Mouse (Mus musculus) stomach, postnatal 0 days (tissue): Measurements from ENCODE around the gene Zscan5b.
"Not testable (repeated sequence)": the region's sequence is repeated elsewhere in the genome, so short reads cannot be mapped to it uniquely, and the experiment has no call there.

Experiments used
- CTCF ChIP-seq: IDR thresholded peaks from 2 replicates; pipeline ENCODE4 v1.5.1; 2016; ENCODE audit warnings: antibody characterized with exemption, low read depth, mild to moderate bottlenecking, moderate library complexity
- EP300 ChIP-seq: optimal IDR thresholded peaks from 2 replicates; pipeline ENCODE3; 2016; ENCODE audit warnings: antibody characterized with exemption

GRCm38 (mm10) chr7:6174365-6174987 is 47.6 kb upstream of the Zscan5b start:
- TF ChIP-seq CTCF, result peak; percentile 50
- TF ChIP-seq EP300, result not testable (repeated sequence)
